Mouse (Mus musculus) myocyte (in vitro differentiated cells): ENCODE results near the gene Fgf4. TPM values are rescaled to one million over a fixed set of nuclear protein-coding genes. Genes with fewer than 3 reads are reported as not detected.
"Not testable (repeated sequence)": the region's sequence is repeated elsewhere in the genome, so short reads cannot be mapped to it uniquely, and the experiment has no call there.

ENCODE experiments used
- H3K27me3 ChIP-seq: one replicate; pipeline ENCODE4 v1.6.1; 2011; ENCODE audit not compliant: control insufficient read depth, insufficient read depth, insufficient read length
- H3K36me3 ChIP-seq: one replicate; pipeline ENCODE4 v1.6.1; 2011; ENCODE audit not compliant: control insufficient read depth, insufficient read depth
- H3K4me2 ChIP-seq: one replicate; pipeline ENCODE4 v1.6.1; 2011; ENCODE audit warnings: low read depth, control low read depth
- H3K4me3 ChIP-seq: one replicate; pipeline ENCODE4 v1.5.1; 2011; ENCODE audit warnings: mild to moderate bottlenecking, control low read depth, moderate library complexity
- H3K79me2 ChIP-seq: one replicate; pipeline ENCODE4 v1.6.1; 2011; ENCODE audit not compliant: control insufficient read depth, insufficient read depth
- H3ac ChIP-seq: one replicate; pipeline ENCODE4 v1.6.1; 2011; ENCODE audit not compliant: control insufficient read depth, insufficient read length
- CEBPB ChIP-seq: IDR thresholded peaks from 2 replicates; pipeline ENCODE4 v1.6.1; 2011; ENCODE audit warnings: mild to moderate bottlenecking, moderate library complexity; ENCODE audit not compliant: poor library complexity, insufficient read depth, severe bottlenecking
- E2F4 ChIP-seq: IDR thresholded peaks from one replicate; pipeline ENCODE4 v1.6.1; 2011; ENCODE audit warnings: mild to moderate bottlenecking, control low read depth, moderate library complexity; ENCODE audit not compliant: insufficient read depth
- MAX ChIP-seq: IDR thresholded peaks from one replicate; pipeline ENCODE4 v1.6.1; 2011; ENCODE audit warnings: low read depth, mild to moderate bottlenecking, control low read depth
- MYOD1 ChIP-seq, 3 experiments: IDR thresholded peaks; one replicate each; pipeline ENCODE4 v1.6.1; 2011; ENCODE audit warnings: control low read depth in 2 of 3, low read depth in 2 of 3, mild to moderate bottlenecking in 2 of 3, moderate library complexity in 1 of 3; ENCODE audit not compliant: insufficient read length in 2 of 3, control insufficient read depth in 1 of 3
- MYOG ChIP-seq, 3 experiments: IDR thresholded peaks; one replicate each; pipeline ENCODE4 v1.6.1; 2011; ENCODE audit warnings: control low read depth in 2 of 3, low read depth in 2 of 3, mild to moderate bottlenecking in 2 of 3; ENCODE audit not compliant: insufficient read length in 2 of 3, control insufficient read depth in 1 of 3, insufficient read depth in 1 of 3
- POLR2A ChIP-seq: IDR thresholded peaks from one replicate; pipeline ENCODE4 v1.6.1; 2011; ENCODE audit warnings: low read depth, mild to moderate bottlenecking, control low read depth, moderate library complexity; ENCODE audit not compliant: insufficient read length
- POLR2AphosphoS2 ChIP-seq: IDR thresholded peaks from one replicate; pipeline ENCODE4 v1.6.1; 2011; ENCODE audit warnings: low read depth, control low read depth; ENCODE audit not compliant: insufficient read length
- REST ChIP-seq: IDR thresholded peaks from one replicate; pipeline ENCODE4 v1.6.1; 2011; ENCODE audit warnings: mild to moderate bottlenecking, control low read depth, moderate library complexity; ENCODE audit not compliant: insufficient read depth, insufficient read length
- SRF ChIP-seq: IDR thresholded peaks from one replicate; pipeline ENCODE4 v1.6.1; 2011; ENCODE audit warnings: low read depth; ENCODE audit not compliant: control insufficient read depth, insufficient read length
- TCF12 ChIP-seq: IDR thresholded peaks from one replicate; pipeline ENCODE4 v1.6.1; 2011; ENCODE audit warnings: mild to moderate bottlenecking, control low read depth; ENCODE audit not compliant: poor library complexity, insufficient read depth, severe bottlenecking
- TCF3 ChIP-seq: IDR thresholded peaks from one replicate; pipeline ENCODE4 v1.6.1; 2011; ENCODE audit warnings: low read depth, control low read depth; ENCODE audit not compliant: insufficient read length
- USF1 ChIP-seq: IDR thresholded peaks from one replicate; pipeline ENCODE4 v1.6.1; 2011; ENCODE audit warnings: low read depth, mild to moderate bottlenecking, control low read depth, moderate library complexity
- polyA plus RNA-seq: library from polyadenylated mRNA; unstranded; fragments of >200 nt; fragmentation: generic; extraction: Trizol; gene quantifications from one replicate; pipeline ENCODE4 v1.2.1, GENCODE M21; 2012; ENCODE audit warnings: missing spikeins

Gene Fgf4
- polyA plus RNA-seq, 1 experiment = not detected

- Histone ChIP-seq H3K27me3 (peaks cover 36% of the 10 kb centered on the region), H3ac (peak within 1 kb of the TSS; percentile 4)
These were observed 49.4 kb downstream of the Fgf4 start, which contains the start of gene Fgf15 for GRCm38 (mm10) chr7:144896294-144897218. Gene Fgf15, plus strand, starts transcription at chr7:144896531.

DNA sequence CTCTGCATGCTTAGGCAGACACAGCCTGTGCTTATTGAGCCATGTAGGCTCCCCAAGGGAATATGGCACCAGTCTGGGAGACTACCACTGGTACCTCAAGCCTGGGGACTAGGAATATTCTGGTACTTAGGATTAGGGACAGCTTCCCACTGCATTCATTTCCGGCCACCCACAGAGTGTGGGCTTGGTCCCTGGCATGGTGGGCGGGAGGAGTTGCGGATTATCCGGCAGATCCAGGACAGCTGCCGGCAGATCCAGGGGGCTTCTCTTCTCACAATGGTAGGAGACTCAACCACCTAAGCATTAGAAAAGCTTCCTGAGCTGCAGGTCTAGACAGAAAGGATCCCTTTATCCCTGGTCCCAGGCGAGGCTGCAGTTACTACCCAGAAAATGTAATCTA, 51.3 kb downstream of the Fgf4 start:
- H3K79me2 ChIP-seq = no peaks in the 10 kb centered on the region
- TF ChIP-seq CEBPB = no peak
- no peak for TF ChIP-seq USF1
- TF ChIP-seq TCF12 = no peak
- no peak for TF ChIP-seq SRF
- TF ChIP-seq MAX = no peak
- TF ChIP-seq MYOD1 (IDR thresholded peaks at IDR 0.05; ENCODE audit: control insufficient read depth in 1 of 3, insufficient read length in 2 of 3, low read depth in 2 of 3) = no peak
- TF ChIP-seq MYOG (IDR thresholded peaks at IDR 0.05; ENCODE audit: control insufficient read depth in 1 of 3, insufficient read depth in 1 of 3, insufficient read length in 2 of 3, low read depth in 2 of 3) = no peak
- no peak for TF ChIP-seq POLR2A
- no peak for TF ChIP-seq E2F4
- no peak for TF ChIP-seq TCF3
- no peak for TF ChIP-seq POLR2AphosphoS2
- TF ChIP-seq REST = no peak
- no peaks in the 10 kb centered on the region for H3K36me3 ChIP-seq
- no peak overlapping the region for H3K4me3 ChIP-seq
- no peak overlapping the region for H3K4me2 ChIP-seq
- no peak overlapping the region for H3ac ChIP-seq
- peaks cover 36% of the 10 kb centered on the region for H3K27me3 ChIP-seq

More at GRCm38 (mm10) chr7:144896294-144897218, 49.4 kb downstream of the Fgf4 start, which contains the start of gene Fgf15:
- Histone ChIP-seq H3K36me3 (no peaks in the 10 kb centered on the region), H3K4me2 (peak within 1 kb of the TSS; percentile 77), H3K4me3 (peak within 1 kb of the TSS; percentile 21), H3K79me2 (no peaks in the 10 kb centered on the region)
- TF ChIP-seq USF1 (no peak), MYOD1 (IDR thresholded peaks at IDR 0.05; ENCODE audit: control insufficient read depth in 1 of 3, insufficient read length in 2 of 3, low read depth in 2 of 3) (no peak), CEBPB (no peak), SRF (no peak), MYOG (IDR thresholded peaks at IDR 0.05; ENCODE audit: control insufficient read depth in 1 of 3, insufficient read depth in 1 of 3, insufficient read length in 2 of 3, low read depth in 2 of 3) (no peak), POLR2AphosphoS2 (no peak), POLR2A (no peak), TCF12 (no peak), E2F4 (no peak), MAX (no peak)

DNA sequence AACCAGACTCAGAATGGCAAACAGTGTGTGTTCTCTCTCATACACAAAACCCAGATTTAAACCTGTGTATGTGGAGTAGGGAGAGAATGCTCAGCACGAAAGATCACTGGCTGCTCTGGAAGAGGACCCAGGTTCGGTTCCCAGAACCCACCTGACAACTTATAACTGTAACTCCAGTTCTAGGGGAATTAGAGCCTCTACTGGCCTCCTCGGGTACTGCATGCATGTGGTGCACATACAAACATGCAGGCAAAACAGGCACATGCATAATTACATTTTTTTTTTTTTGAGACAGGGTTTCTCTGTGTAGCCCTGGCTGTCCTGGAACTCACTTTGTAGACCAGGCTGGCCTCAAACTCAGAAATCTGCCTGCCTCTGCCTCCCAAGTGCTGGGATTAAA, 58.3 kb downstream of the Fgf4 start:
- not testable (repeated sequence) for H3K79me2 ChIP-seq, H3ac ChIP-seq

DNA sequence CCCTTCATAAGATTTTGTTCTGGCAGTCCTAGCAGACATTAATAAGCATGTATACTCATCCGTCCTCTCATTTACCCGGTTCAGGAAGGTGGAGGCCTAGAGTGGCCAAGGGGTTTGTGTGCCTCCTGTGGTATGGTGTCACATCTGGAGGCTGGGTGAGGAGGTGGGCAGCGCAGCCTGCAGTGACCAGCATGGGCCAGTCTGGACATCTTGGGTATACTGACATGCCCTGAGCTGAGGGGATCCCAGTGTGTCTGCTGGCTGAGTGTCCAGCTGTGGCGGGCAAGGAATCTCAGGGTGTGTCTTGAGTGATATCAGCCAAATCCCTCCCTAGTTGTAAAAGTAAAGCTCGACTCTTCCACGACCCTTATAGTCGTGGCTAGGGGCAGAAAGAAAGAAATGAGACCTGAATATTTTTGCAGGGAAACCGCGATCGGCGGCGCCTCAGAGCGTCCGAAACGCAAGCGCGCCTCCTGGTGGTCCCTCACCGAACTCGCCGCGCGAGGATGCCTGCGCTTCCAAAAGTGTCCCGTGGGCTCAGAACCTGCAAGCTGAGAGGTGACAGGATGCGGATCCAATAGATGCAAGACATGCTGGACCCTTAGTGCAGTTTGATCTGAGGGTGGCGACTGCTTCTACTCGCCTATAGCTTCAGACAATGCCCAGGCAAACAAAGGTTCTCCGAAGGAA, 59.7 kb downstream of the Fgf4 start:
- no peaks in the 10 kb centered on the region for H3K79me2 ChIP-seq
- no peak overlapping the region for H3K4me3 ChIP-seq
- peak overlapping the region; percentile 30 for H3K4me2 ChIP-seq
- TF ChIP-seq TCF12 (no peak), POLR2A (no peak), MYOD1 (IDR thresholded peaks at IDR 0.05; ENCODE audit: control insufficient read depth in 1 of 3, insufficient read length in 2 of 3, low read depth in 2 of 3) (no peak), MAX (no peak), SRF (no peak), USF1 (no peak), E2F4 (no peak), CEBPB (no peak), REST (no peak), POLR2AphosphoS2 (no peak), MYOG (IDR thresholded peaks at IDR 0.05; ENCODE audit: control insufficient read depth in 1 of 3, insufficient read depth in 1 of 3, insufficient read length in 2 of 3, low read depth in 2 of 3) (no peak), TCF3 (no peak)
- no peaks in the 10 kb centered on the region for H3K27me3 ChIP-seq
- no peaks in the 10 kb centered on the region for H3K36me3 ChIP-seq
- H3ac ChIP-seq = no peak overlapping the region

More for the DNA sequence above, 58.3 kb downstream of the Fgf4 start:
- not testable (repeated sequence) for H3K36me3 ChIP-seq, H3K4me3 ChIP-seq, H3K27me3 ChIP-seq, H3K4me2 ChIP-seq

- H3K4me2 ChIP-seq = no peak overlapping the region
- H3K79me2 ChIP-seq = no peaks in the 10 kb centered on the region
- no peak for TF ChIP-seq MYOD1 (IDR thresholded peaks at IDR 0.05; ENCODE audit: control insufficient read depth in 1 of 3, insufficient read length in 2 of 3, low read depth in 2 of 3)
- TF ChIP-seq MYOG (IDR thresholded peaks at IDR 0.05; ENCODE audit: control insufficient read depth in 1 of 3, insufficient read depth in 1 of 3, insufficient read length in 2 of 3, low read depth in 2 of 3) = no peak
- TF ChIP-seq MAX = no peak
- no peak for TF ChIP-seq POLR2AphosphoS2
- no peak for TF ChIP-seq TCF12
- no peak for TF ChIP-seq SRF
- TF ChIP-seq USF1 = no peak
- no peak for TF ChIP-seq TCF3
- TF ChIP-seq CEBPB = no peak
- no peak for TF ChIP-seq REST
- no peak for TF ChIP-seq E2F4
- no peak for TF ChIP-seq POLR2A
- no peak overlapping the region for H3ac ChIP-seq
- H3K27me3 ChIP-seq = no peaks in the 10 kb centered on the region
- no peak overlapping the region for H3K4me3 ChIP-seq
- no peaks in the 10 kb centered on the region for H3K36me3 ChIP-seq
These were observed 60.6 kb downstream of the Fgf4 start for GRCm38 (mm10) chr7:144907793-144908192.
